Comparison of ENCODE assay signal across 8 mouse cellular contexts in genomic region chr9:110071843-110072242, GRCm38 (mm10). TPM values are rescaled to one million over a fixed set of nuclear protein-coding genes. Genes with fewer than 3 reads are reported as not detected.
DNase-seq lines count a peak whose midpoint lies in the region; ATAC-seq lines count a peak whose summit lies in the region.

No protein-coding gene starts in this region.

- no peak overlapping the region for H3K4me2 ChIP-seq in forebrain, embryonic 13.5 days
- H3K4me2 ChIP-seq in midbrain, embryonic 11.5 days = no peak overlapping the region

- WGBS in heart, embryonic 10.5 days = 9% methylated on average over 1 of the region's 1 CpGs
- WGBS in forebrain, embryonic 13.5 days = 0% methylated on average over 1 of the region's 1 CpGs
- 0% methylated on average over 1 of the region's 1 CpGs for WGBS in midbrain, embryonic 11.5 days

- no peaks in the 10 kb centered on the region for H3K9me3 ChIP-seq in heart, embryonic 10.5 days
- no peaks in the 10 kb centered on the region for H3K9me3 ChIP-seq in forebrain, embryonic 13.5 days (replicated peaks)
- H3K9me3 ChIP-seq in midbrain, embryonic 11.5 days (ENCODE audit: control insufficient read depth, low read length) = no peaks in the 10 kb centered on the region

- 0 out of 2 replicates have a peak, but pooled peaks cover 2% of the 10 kb centered on the region for H3K4me1 ChIP-seq in heart, embryonic 10.5 days
- peaks cover 13% of the 10 kb centered on the region for H3K4me1 ChIP-seq in forebrain, embryonic 13.5 days
- no peaks in the 10 kb centered on the region for H3K4me1 ChIP-seq in midbrain, embryonic 11.5 days (ENCODE audit: control insufficient read depth, insufficient read depth, low read length)

- peak; percentile 80 for ATAC-seq in forebrain, embryonic 13.5 days
- ATAC-seq in midbrain, embryonic 11.5 days (ENCODE audit: low FRiP score) = peak; percentile 62

- H3K4me3 ChIP-seq in heart, embryonic 10.5 days = no peak overlapping the region
- H3K4me3 ChIP-seq in forebrain, embryonic 13.5 days = no peak overlapping the region
- no peak overlapping the region for H3K4me3 ChIP-seq in midbrain, embryonic 11.5 days (ENCODE audit: low read depth, low read length)

- no peak overlapping the region for H3K9ac ChIP-seq in forebrain, embryonic 13.5 days
- H3K9ac ChIP-seq in midbrain, embryonic 11.5 days (ENCODE audit: low read length) = no peak overlapping the region

- DNase-seq in heart, adult 8-10 months (ENCODE audit: low spot score) = peak; percentile 67
- no peak for DNase-seq in heart, embryonic 10.5 days (ENCODE audit: low spot score)
- DNase-seq in c-Kit-positive CD71-positive TER-119-negative erythroid progenitor cells, embryonic 14.5 days (ENCODE audit: low read depth) = peak; percentile 76
- DNase-seq in hindlimb bud, embryonic 11.5 days (ENCODE audit: extremely low spot score, low read depth, low spot score) = peak; percentile 10
- peak; percentile 88 to 89 for DNase-seq in left cerebral cortex, adult 18-20 months (ENCODE audit: low spot score in 2 of 2)
- peak; percentile 96 for DNase-seq in midbrain, embryonic 11.5 days (ENCODE audit: low spot score, missing footprints)
- peak; percentile 42 for DNase-seq in spleen, adult 12 weeks (ENCODE audit: low spot score)

- H3K27ac ChIP-seq in heart, embryonic 10.5 days = no peak overlapping the region
- peak overlapping the region; percentile 31; the same call in 1 of the 2 replicates for H3K27ac ChIP-seq in forebrain, embryonic 13.5 days
- H3K27ac ChIP-seq in midbrain, embryonic 11.5 days (ENCODE audit: low read depth, low read length) = no peak overlapping the region

- no peaks in the 10 kb centered on the region for H3K27me3 ChIP-seq in heart, embryonic 10.5 days (ENCODE audit: insufficient read depth, poor library complexity, severe bottlenecking)
- H3K27me3 ChIP-seq in forebrain, embryonic 13.5 days = no peaks in the 10 kb centered on the region
- no peaks in the 10 kb centered on the region for H3K27me3 ChIP-seq in midbrain, embryonic 11.5 days (ENCODE audit: control insufficient read depth, insufficient read depth, low read length)

- H3K36me3 ChIP-seq in heart, embryonic 10.5 days = peaks cover 83% of the 10 kb centered on the region
- H3K36me3 ChIP-seq in forebrain, embryonic 13.5 days (ENCODE audit: poor library complexity, severe bottlenecking) = peaks cover 83% of the 10 kb centered on the region
- H3K36me3 ChIP-seq in midbrain, embryonic 11.5 days (ENCODE audit: control insufficient read depth, insufficient read depth, low read length) = peaks cover 3% of the 10 kb centered on the region; the same call in 1 of the 2 replicates

RNA-seq across cellular contexts. Expression of gene Smarcc1, which starts 45.7 kb away (rescaled TPM):
- total RNA-seq in heart, adult 8-10 months (2022) = 10 to 100 TPM; 24.9 to 28.4 (median 26.8) TPM
- 105 and 119 TPM in 2 replicates for polyA plus RNA-seq in heart, embryonic 10.5 days (2016; fragmentation: Nextera tagmentation; extraction: Ambion mirVana)
- polyA plus RNA-seq in forebrain, embryonic 13.5 days (2015; fragmentation: Nextera tagmentation; extraction: Ambion mirVana) = 181 and 186 TPM in 2 replicates
- 10 to 100 TPM; 69.0 to 72.1 TPM for total RNA-seq in left cerebral cortex, adult 18-20 months (2021)
- 146 and 160 TPM in 2 replicates for polyA plus RNA-seq in midbrain, embryonic 11.5 days (2014; fragmentation: Nextera tagmentation; extraction: Ambion mirVana)

RNA-seq across cellular contexts. Expression of gene Dhx30, which starts 45.8 kb away (rescaled TPM):
- 10 to 100 TPM; 56.4 to 62.2 (median 58.2) TPM for total RNA-seq in heart, adult 8-10 months (2022)
- 130 and 141 TPM in 2 replicates for polyA plus RNA-seq in heart, embryonic 10.5 days (2016; fragmentation: Nextera tagmentation; extraction: Ambion mirVana)
- 206 and 217 TPM in 2 replicates for polyA plus RNA-seq in forebrain, embryonic 13.5 days (2015; fragmentation: Nextera tagmentation; extraction: Ambion mirVana)
- total RNA-seq in left cerebral cortex, adult 18-20 months (2021) = 100 to 1,000 TPM; 168 to 171 TPM
- polyA plus RNA-seq in midbrain, embryonic 11.5 days (2014; fragmentation: Nextera tagmentation; extraction: Ambion mirVana) = 161 and 164 TPM in 2 replicates
